Mouse (Mus musculus) G1E-ER4 (cell line): ENCODE results near the gene Upk1a. TPM values are rescaled to one million over a fixed set of nuclear protein-coding genes. Genes with fewer than 3 reads are reported as not detected.

Experiments
- GATA1 ChIP-seq: IDR thresholded peaks from one replicate; pipeline ENCODE4 v1.8.0; 2012; ENCODE audit warnings: low read length, inconsistent platforms
- polyA plus RNA-seq: library from polyadenylated mRNA; stranded (reverse); fragments of >175 nt; gene quantifications from 2 replicates; pipeline ENCODE4 v1.2.3, GENCODE M21; 2012

Gene Upk1a
- polyA plus RNA-seq, 1 experiment, result 1.4 TPM

DNA sequence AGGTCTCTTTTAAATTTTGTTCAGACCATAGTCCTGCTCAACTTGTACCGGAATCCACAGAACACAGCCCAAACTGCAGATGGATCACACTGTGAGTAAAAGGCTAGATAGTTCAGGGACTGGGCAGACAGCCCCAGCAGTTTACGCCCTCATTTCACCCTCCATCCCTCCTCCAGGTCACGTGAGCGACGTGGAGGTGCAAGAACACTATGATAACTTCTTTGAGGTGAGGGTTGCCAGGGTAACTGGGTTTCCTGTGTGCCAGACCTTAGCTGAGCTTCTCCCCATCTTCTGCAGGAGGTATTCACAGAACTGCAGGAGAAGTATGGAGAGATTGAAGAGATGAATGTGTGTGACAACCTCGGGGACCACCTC, 48.8 kb downstream of the Upk1a start:
- TF ChIP-seq GATA1, result no peak

DNA sequence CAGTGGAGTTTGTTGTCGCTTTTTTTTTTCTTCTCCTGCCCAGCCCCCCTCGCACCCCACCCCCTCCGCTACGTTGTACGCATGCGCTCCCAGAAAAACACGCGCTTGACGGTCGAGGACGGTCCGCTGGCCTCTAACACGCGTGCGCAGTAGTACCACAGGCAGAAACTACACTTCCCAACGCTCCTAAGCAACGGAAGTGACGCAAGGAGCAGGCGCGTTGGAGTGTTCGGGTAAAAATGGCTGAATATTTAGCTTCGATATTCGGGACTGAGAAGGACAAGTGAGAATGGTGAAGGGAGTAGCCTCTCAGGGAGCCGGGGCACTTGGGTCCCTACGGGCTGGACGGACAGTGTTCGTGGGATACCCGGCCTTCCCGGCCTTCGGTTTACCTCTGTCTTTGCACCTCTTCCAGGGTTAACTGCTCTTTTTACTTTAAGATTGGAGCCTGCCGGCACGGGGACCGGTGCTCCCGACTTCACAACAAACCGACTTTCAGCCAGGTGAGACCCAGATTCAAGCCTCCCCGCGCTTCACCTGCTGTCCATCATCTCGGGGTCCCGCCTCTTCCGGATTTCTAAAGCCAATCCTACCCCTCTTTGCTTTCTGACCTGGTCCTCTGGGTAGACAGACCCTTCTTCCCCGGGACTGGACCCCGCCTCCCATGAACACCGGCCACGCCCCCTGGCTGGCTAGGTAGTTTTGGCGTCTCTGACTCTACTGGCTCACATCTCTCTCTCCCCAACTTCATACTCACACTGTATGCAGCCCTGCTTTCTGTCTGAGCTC, 49.3 kb downstream of the Upk1a start, which contains the start of the genes U2af1l4, Gm49396 and Psenen:
TSS of gene U2af1l4 (plus strand) at position 185 of the 789 bp plus-strand sequence.
TSS of gene Gm49396 (plus strand) at position 228 of the 789 bp plus-strand sequence.
TSS of gene Psenen (minus strand) at position 511 of the 789 bp plus-strand sequence.
- no peak for TF ChIP-seq GATA1

DNA sequence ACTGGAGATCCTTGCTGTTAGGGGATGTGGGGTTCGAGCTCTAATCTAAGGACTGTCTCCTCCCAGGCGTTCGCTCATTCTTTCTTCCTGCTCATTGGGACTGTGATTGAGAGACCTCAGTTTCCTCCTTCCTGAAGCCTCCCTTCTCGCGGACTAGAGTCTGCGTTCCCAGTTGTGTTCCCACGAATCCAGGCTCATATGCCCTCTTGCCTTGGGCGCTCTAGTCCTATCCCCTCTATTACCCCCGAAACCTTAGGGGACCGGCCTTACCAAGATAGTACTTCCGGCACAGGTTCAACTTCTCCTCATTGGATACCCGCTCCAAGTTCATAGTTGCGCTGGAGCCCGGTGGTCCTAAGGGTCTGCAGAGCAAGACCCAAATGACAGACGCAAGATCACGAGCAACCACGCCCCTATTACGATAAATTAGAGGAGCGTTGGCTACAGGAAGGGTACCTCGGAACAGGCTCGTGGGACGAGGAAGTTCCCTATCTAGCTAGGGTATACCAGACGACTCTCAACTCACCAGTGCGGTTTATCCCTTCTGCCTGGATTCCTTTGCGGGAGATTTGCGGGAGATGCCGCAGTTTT, 50.0 kb downstream of the Upk1a start:
- TF ChIP-seq GATA1, result no peak

DNA sequence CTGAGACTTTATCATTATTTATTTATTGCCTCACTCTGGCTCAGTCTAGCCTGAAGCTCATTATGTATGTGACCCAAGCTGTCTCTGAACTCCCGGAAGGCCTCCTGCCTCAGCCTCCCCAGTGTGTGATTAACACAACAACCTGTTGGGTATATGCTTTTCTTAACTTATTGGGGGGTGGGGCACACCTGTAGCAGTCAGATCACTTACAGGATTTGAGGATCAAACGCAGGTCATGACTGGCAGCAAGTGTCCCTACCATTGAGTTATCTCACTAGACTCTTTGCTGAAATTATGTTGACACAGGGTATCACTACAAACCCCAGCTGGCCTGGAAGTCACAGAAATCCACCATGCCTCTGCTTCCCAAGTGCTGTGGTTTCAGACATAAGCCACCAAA, 52.4 kb downstream of the Upk1a start:
- no peak for TF ChIP-seq GATA1

DNA sequence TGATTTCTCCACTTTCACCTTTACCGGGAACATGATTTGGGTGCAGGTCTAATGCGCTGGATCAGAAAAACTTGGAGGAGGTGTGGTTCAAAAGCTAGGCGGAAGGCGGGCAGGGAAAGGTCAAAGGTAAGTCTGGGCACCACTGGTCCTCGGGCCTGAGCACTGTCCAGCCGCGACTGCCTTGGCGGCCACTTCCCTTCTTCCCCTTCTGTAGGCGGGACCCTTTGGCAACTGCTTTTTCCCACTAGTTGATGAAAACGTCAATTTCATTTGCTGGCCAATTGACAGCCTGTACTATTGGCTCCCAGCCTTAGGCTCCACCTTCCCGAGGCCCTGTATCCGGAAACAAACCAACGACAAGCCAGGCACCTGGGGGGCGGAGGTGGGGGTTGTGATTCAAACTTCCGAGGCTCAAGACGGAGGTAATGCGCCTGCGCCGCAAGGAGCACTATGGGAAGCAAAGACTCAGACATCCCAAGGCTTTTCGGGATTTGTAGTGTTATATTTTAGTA, 53.1 kb downstream of the Upk1a start, which contains the start of gene Lin37:
TSS of gene Lin37 (minus strand) at position 396 of the 512 bp plus-strand sequence.
- no peak for TF ChIP-seq GATA1

DNA sequence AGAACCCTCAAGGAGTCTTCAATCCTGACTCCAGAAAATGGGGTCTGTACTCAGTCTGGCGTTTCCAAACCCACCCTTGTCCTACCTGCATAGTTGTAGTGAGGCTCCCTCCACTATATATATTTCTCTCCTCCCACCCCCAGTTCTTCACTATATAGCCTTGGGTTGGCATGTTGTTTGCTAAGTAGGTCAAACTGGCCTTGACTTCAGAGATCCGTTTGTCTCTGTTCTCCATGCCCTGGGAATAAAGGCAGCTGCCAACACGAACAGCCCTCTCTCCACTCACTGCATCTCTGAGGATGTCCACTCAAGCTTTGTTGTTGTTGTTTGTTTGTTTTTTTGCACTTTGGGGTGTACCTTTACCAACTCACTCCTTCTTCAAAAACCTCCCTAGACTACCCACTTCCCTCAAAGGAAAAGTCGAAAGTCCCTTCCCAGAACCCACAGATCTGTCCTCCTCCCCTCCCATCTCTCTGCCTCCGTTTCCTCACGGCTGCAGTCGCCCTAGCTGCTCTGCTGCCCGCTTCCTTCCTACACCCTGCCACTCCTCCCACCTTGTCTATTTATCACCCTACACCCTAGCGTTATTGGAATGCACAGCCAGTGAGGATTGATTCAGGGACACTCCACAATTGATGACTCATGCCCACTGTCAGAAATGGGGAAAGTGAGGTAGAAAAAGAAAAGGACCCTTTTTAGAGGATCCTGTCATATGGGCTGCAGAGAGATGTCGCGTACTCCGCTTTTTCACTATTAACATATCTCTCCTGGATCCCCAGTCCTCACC, 53.8 kb downstream of the Upk1a start:
- TF ChIP-seq GATA1, result no peak

DNA sequence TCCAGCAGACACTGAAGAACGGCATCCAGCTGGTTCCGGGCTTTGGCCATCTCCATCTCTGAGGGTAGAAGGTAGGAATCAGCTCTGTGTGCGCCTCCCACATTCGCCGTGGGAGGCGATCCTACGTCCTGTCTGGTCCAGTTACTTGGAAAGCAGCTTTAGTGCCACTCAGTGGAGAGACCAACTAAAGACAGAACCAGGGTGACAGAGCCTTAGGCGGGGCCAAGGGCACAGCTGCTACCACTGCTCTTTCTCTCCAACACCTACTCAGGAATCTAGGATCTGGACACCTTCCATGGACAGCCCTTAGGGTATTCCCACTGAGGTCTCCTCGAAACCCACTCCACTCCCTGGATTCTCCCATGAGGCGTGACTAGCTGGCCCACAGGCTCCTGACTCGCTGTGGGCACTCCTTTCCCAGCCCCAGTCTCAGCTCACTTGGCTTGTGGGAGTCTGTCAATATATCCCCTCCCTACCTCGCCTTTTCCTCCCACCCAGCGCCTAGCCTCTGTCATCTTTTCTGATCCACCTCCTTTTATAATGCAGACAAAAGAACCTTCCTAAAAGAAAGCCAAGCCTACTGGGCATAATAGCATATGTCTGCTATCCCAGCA, 54.6 kb downstream of the Upk1a start:
- TF ChIP-seq GATA1, result no peak

DNA sequence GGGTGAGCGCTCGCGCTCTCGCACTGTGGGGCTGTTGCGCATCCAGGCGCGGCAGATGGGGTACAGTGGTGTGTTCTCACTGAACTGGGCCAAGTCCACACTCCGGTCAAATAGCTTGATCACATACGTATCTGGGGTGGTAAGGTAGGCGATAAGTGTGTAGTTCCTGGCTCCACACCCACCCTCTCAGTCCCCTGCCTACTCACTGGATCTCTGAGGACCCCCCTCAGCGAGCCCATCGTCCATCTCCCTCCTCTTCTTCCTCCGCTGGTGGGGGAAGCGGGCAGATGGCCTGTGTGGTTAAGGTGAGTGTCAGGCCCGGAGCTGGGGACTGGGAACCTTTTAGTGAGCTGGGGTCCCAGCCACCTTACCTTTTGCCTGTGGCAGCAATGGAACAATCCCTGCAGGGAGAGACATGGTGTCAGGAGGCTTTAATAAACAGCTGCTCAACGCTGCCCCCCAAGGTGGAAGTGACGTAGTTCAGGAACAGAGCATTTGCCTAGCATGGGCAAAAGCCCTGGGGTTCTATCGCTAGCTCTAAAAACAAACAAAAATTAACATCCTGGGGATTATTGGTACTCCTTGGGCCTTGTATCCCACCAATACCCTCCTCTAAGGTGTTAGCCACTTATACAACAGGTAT, 55.6 kb downstream of the Upk1a start:
- TF ChIP-seq GATA1, result no peak

DNA sequence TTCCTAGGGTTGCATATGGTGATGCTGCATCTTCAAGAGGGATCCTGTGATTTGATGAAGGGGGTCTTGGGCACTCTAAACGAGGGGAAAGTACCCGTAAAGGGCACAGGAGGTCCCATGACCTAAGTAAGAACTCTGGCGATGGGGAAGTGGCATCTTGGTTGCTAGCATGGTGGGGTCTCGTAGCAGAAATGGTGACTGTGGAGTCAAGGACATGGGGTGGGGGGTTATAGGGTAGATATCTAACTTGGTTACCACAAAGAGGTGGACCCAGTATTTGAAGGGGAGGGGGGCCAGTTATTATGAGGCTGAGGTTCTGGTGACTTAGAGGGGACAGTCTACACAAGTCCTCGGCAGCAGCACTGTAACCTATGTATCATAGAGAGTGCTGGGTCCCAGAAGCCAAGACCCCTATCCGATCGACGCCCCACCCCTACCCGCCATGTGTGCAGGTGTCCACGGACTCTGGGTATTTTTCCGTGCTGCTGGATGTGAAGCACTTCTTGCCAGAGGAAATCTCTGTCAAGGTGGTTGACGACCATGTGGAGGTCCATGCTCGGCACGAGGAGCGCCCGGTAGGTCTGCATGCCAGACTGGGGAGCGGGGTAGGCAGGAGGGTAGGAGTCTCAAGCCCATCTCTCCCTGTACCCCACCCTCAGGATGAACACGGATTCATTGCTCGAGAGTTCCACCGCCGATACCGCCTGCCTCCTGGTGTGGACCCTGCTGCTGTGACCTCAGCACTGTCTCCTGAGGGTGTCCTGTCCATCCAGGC, 58.6 kb downstream of the Upk1a start:
- no peak for TF ChIP-seq GATA1

Other genes with a start within 250 kb of the Upk1a start
- gene Tyrobp, start 199.1 kb downstream of the Upk1a start, polyA plus RNA-seq, result 0.25 TPM in 1 of 2 replicates, not detected in the other
- not detected in 2 replicates for gene Hcst, start 193.0 kb downstream of the Upk1a start, polyA plus RNA-seq
- gene Nfkbid, start 191.1 kb downstream of the Upk1a start, polyA plus RNA-seq, result 0.12 and 0.16 TPM in 2 replicates
- not detected in 2 replicates for gene Aplp1, start 167.3 kb downstream of the Upk1a start, polyA plus RNA-seq
- gene Kirrel2, start 155.2 kb downstream of the Upk1a start, polyA plus RNA-seq, result not detected in 2 replicates
- gene Nphs1, start 154.5 kb downstream of the Upk1a start, polyA plus RNA-seq, result not detected in 2 replicates
- gene Prodh2, start 119.2 kb downstream of the Upk1a start, polyA plus RNA-seq, result not detected in 2 replicates
- gene Arhgap33, start 77.8 kb downstream of the Upk1a start, polyA plus RNA-seq, result 70.2 and 78.5 TPM in 2 replicates
- 17.1 and 19.6 TPM in 2 replicates for gene Hspb6, start 60.7 kb downstream of the Upk1a start, polyA plus RNA-seq
- gene Proser3, start 60.5 kb downstream of the Upk1a start, polyA plus RNA-seq, result 32.5 and 41.8 TPM in 2 replicates
- 145 and 158 TPM in 2 replicates for gene Lin37, start 53.0 kb downstream of the Upk1a start, polyA plus RNA-seq
- gene U2af1l4, start 49.5 kb downstream of the Upk1a start, polyA plus RNA-seq, result 85.2 and 111 TPM in 2 replicates
- gene Gm49396, start 49.5 kb downstream of the Upk1a start, polyA plus RNA-seq, result 2.4 and 5.3 TPM in 2 replicates
- 49.9 and 57.2 TPM in 2 replicates for gene Psenen, start 49.2 kb downstream of the Upk1a start, polyA plus RNA-seq
- 3.7 and 8.3 TPM in 2 replicates for gene Igflr1, start 47.4 kb downstream of the Upk1a start, polyA plus RNA-seq
- 137 and 147 TPM in 2 replicates for gene Kmt2b, start 24.1 kb downstream of the Upk1a start, polyA plus RNA-seq
- gene Zbtb32, start 13.9 kb downstream of the Upk1a start, polyA plus RNA-seq, result 0.31 and 0.49 TPM in 2 replicates
- 98.1 and 264 TPM in 2 replicates for gene Cox6b1, start 13.3 kb upstream of the Upk1a start, polyA plus RNA-seq
- gene Etv2, start 23.0 kb upstream of the Upk1a start, polyA plus RNA-seq, result not detected in 2 replicates
- 415 and 519 TPM in 2 replicates for gene Rbm42, start 37.5 kb upstream of the Upk1a start, polyA plus RNA-seq
- 38.7 and 69.6 TPM in 2 replicates for gene Haus5, start 52.1 kb upstream of the Upk1a start, polyA plus RNA-seq
- gene Pmis2, start 58.8 kb upstream of the Upk1a start, polyA plus RNA-seq, result not detected in 2 replicates
- not detected in 2 replicates for gene 2200002J24Rik, start 86.1 kb upstream of the Upk1a start, polyA plus RNA-seq
- not detected in 2 replicates for gene Atp4a, start 99.4 kb upstream of the Upk1a start, polyA plus RNA-seq
- 197 and 201 TPM in 2 replicates for gene Tmem147, start 116.7 kb upstream of the Upk1a start, polyA plus RNA-seq
- not detected in 2 replicates for gene Gapdhs, start 130.8 kb upstream of the Upk1a start, polyA plus RNA-seq
- gene Sbsn, start 138.6 kb upstream of the Upk1a start, polyA plus RNA-seq, result 5.3 and 6.4 TPM in 2 replicates
- gene Dmkn, start 150.9 kb upstream of the Upk1a start, polyA plus RNA-seq, result 0.17 TPM in 1 of 2 replicates, not detected in the other
- gene Krtdap, start 175.0 kb upstream of the Upk1a start, polyA plus RNA-seq, result not detected in 2 replicates
- gene Ffar2, start 210.9 kb upstream of the Upk1a start, polyA plus RNA-seq, result not detected in 2 replicates
- gene Ffar3, start 243.3 kb upstream of the Upk1a start, polyA plus RNA-seq, result not detected in 2 replicates
- not detected in 2 replicates for gene Ffar1, start 248.7 kb upstream of the Upk1a start, polyA plus RNA-seq